Mouse (Mus musculus): ENCODE data around the gene Slc35a5. TPM values are rescaled to one million over a fixed set of nuclear protein-coding genes. Genes with fewer than 3 reads are reported as not detected.

The Slc35a5 gene
- polyA plus RNA-seq, 1 experiment from 2014 or later: 14.6 TPM

DNA sequence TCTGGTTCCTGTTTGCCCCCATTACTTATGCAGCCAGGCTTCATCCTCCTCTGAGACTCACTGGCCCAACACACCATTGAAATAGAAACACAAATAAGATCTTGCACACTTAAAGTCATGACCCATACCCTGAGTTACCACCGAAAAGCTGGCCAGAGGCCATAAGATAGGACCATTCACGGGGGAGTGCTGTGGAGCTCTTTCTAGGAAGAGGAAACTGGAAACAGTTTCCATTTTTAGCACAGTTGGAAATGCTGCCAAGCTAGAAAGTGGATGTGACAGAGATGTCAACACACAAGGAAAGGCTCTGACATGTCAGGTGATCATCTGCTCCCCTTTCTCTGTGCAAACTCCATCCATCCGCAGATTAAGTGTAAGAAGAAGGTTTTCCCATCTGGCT lies 57.6 kb downstream of the Slc35a5 start:
- Histone ChIP-seq H3K27me3 (ENCODE audit: insufficient read depth, poor library complexity, severe bottlenecking) (no peaks in the 10 kb centered on the region), H3K4me3 (no peak overlapping the region), H3K27ac (no peak overlapping the region), H3K4me1 (replicated peaks) (no peaks in the 10 kb centered on the region), H3K36me3 (no peaks in the 10 kb centered on the region), H3K9me3 (no peaks in the 10 kb centered on the region)
- WGBS: 85% methylated on average over 3 of the region's 3 CpGs
- DNase-seq (ENCODE audit: low spot score): no peak

DNA sequence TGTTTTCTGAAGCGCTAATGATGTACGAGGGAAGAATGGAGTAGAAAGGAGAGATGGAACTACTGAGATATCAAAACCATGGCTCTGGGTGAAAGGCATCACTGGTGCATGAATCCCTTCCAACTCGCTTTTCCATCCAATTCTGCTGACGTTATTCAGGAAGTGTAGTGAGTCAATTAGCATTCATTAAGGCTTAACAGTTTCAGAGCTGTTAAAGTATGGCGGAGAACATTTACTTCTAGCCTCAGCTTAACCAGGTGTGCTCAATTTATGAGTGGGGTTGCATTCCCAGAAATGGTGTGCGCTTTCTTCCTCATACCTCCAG lies 59.7 kb downstream of the Slc35a5 start:
- Histone ChIP-seq H3K27me3 (ENCODE audit: insufficient read depth, poor library complexity, severe bottlenecking) (no peaks in the 10 kb centered on the region), H3K36me3 (no peaks in the 10 kb centered on the region), H3K4me3 (no peak overlapping the region), H3K9me3 (no peaks in the 10 kb centered on the region), H3K4me1 (replicated peaks) (peaks cover 6% of the 10 kb centered on the region), H3K27ac (no peak overlapping the region)
- 77% methylated on average over 6 of the region's 6 CpGs for WGBS
- no peak for DNase-seq (ENCODE audit: low spot score)

DNA sequence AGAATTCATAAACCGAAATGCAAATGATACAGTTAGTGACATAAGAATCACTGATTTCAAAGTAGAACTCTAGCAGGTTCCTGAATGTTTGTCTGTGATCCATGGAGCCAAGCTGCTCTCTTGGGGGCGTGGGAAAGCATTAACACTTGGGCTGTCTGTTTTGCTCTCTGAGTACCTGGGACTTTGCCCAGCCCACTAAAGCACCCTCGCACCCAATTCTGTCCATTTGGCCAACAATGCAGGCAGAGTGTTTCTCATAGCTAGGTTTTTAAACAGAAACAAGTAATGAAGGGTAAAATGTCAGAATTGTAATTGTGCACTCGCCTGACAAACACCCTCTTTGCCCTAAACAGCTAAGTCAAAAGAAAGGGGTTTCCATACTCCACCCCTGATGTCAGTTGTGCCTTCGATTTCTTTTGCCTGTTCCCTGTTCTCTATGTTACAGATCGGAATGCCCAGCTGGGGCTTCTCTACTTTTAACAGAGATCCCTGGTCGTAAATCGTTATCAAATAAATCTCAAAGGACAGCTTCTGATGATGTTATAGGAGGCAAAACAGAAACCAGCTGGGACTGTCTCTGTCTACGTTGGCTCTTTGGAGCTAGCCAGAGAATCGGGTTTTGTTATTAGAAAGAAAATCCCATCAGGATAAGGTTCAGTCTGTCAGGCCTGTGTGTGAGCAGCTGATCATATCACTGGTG lies 60.2 kb downstream of the Slc35a5 start:
- no peaks in the 10 kb centered on the region for H3K9me3 ChIP-seq
- WGBS: 75% methylated on average over 10 of the region's 10 CpGs
- no peak for DNase-seq (ENCODE audit: low spot score)

GRCm38 (mm10) chr16:45097467-45097866 lies 61.0 kb downstream of the Slc35a5 start:
- WGBS: 96% methylated on average over 2 of the region's 2 CpGs
- Histone ChIP-seq H3K9me3 (no peaks in the 10 kb centered on the region), H3K27ac (no peak overlapping the region), H3K4me3 (no peak overlapping the region), H3K4me1 (replicated peaks) (peaks cover 13% of the 10 kb centered on the region), H3K36me3 (no peaks in the 10 kb centered on the region), H3K27me3 (ENCODE audit: insufficient read depth, poor library complexity, severe bottlenecking) (no peaks in the 10 kb centered on the region)
- no peak for DNase-seq (ENCODE audit: low spot score)

More for the DNA sequence above, 60.2 kb downstream of the Slc35a5 start:
- Histone ChIP-seq H3K36me3 (no peaks in the 10 kb centered on the region), H3K4me1 (replicated peaks) (peaks cover 9% of the 10 kb centered on the region), H3K4me3 (no peak overlapping the region), H3K27ac (no peak overlapping the region), H3K27me3 (ENCODE audit: insufficient read depth, poor library complexity, severe bottlenecking) (no peaks in the 10 kb centered on the region)

DNA sequence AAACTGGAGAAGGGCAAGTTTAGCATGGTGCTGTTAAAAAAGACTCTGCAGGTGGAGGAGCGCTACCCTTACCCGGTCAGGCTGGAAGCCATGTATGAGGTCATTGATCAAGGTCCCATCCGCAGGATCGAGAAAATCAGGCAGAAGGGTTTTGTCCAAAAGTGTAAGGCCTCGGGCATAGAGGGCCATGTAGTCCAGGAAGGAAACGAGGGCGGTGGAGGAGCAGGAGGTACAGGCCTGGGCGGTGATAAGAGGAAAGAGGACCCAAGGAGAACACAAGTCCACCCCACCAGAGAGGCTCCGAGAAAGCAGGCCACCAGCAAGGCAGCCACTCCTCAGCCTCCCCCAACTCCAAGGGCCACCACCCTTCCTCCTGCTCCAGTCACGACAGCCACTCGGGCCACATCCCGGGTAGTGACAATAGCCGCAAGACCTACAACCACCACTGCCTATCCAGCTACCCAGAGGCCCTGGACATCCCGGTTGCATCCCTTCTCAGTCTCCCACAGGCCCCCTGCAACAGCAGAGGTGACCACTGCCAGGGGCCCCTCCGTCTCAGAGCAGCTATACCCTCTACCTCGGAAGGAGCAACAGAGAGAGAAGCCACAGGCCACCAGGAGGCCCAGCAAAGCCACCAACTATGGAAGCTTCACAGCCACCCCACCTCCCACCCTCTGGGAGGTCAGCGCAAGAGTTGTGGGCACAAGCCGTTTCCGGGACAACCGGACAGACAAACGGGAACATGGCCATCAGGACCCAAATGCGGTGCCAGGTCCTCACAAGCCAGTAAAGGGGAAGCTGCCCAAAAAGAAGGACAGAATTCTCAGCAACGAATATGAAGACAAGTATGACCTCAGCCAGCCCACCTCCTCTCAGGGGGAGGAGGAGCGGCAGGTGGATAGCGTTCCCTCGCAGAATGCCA lies 62.7 kb downstream of the Slc35a5 start:
- DNase-seq (ENCODE audit: low spot score): no peak
- Histone ChIP-seq H3K9me3 (no peaks in the 10 kb centered on the region), H3K4me3 (no peak overlapping the region), H3K4me1 (replicated peaks) (peaks cover 13% of the 10 kb centered on the region), H3K27ac (no peak overlapping the region), H3K36me3 (no peaks in the 10 kb centered on the region), H3K27me3 (ENCODE audit: insufficient read depth, poor library complexity, severe bottlenecking) (no peaks in the 10 kb centered on the region)
- WGBS: 87% methylated on average over 26 of the region's 26 CpGs

DNA sequence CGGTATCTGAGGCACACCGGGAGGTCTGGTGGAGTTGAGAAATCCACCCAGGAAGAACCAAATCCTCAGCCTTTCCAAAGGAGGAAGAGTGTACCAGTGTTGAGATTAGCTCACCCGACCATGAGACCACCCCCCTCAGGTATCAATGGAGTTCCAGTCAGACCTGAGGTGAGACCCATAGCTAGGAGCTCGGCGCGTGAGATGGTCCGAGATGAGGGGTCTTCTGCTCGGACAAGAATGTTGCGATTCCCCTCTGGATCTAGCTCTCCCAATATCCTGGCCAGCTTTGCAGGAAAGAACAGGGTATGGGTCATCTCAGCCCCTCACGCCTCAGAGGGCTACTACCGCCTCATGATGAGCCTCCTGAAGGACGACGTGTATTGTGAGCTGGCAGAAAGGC lies 63.5 kb downstream of the Slc35a5 start:
- H3K27ac ChIP-seq: no peak overlapping the region
- H3K27me3 ChIP-seq (ENCODE audit: insufficient read depth, poor library complexity, severe bottlenecking): no peaks in the 10 kb centered on the region
- no peaks in the 10 kb centered on the region for H3K36me3 ChIP-seq
- WGBS: 91% methylated on average over 13 of the region's 13 CpGs
- H3K4me3 ChIP-seq: no peak overlapping the region
- DNase-seq (ENCODE audit: low spot score): no peak
- H3K9me3 ChIP-seq: no peaks in the 10 kb centered on the region
- H3K4me1 ChIP-seq (replicated peaks): peaks cover 13% of the 10 kb centered on the region

DNA sequence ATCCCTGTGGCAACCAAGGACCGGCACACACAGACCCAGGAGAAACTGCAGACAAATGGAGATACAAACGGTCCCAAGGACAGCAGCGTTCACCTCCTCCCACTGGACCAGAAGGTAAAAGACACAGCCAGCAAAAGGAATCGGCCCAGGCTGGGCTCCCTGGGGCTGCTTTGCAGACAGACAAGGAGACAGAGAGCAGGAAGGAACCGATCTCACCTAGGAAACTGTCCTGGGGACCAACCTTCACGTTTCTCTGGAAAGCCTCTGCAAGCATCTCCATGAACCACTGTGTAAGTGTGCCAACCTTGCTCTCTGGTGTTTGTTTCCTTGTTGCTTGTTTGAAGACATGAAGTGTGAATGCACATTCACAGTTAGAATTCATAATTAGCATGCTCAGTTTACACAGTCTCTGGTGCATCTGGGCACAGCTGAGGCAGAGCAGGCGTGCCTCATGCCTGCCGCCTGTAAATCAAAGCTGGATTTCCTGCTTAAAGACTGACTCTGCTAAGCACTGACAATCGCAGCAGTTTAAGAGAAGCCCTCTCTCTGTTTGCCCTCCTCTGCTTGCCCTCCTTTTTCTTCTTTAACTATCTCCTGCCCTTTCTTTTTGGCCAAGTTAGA lies 64.3 kb downstream of the Slc35a5 start:
- peak; percentile 27 for DNase-seq (ENCODE audit: low spot score)
- Histone ChIP-seq H3K4me3 (peak overlapping the region; percentile 43), H3K36me3 (no peaks in the 10 kb centered on the region), H3K4me1 (replicated peaks) (peaks cover 13% of the 10 kb centered on the region), H3K27ac (peak overlapping the region; percentile 78), H3K27me3 (ENCODE audit: insufficient read depth, poor library complexity, severe bottlenecking) (no peaks in the 10 kb centered on the region), H3K9me3 (no peaks in the 10 kb centered on the region)
- WGBS: 18% methylated on average over 9 of the region's 9 CpGs

DNA sequence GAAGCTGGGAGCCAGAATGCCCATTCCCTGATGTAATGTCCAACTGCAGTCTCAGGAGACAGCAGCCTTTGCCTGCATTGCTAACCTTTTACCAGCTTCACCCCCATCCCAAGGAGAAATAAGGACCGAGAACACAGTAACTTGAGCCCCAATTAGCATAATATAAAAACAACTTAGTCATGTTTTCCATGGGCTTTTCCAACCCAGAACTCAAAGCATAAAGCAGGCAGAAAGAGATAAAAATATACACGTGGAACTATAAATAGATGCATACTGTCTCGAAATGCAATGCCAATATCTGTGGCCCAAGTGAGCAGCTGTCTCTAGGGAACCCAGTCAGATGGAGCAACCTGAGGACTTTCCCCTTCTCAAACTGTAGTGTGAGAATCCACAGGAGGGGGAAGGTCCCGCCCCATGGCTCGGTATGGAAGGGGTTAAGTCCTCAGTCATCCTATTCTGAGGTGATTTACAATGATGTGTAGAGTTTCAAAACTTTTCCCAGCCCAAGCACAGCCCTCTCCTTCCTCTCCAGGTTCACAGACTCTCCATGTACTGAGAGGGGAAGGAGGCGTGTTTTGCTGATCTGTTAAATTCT lies 65.3 kb downstream of the Slc35a5 start, which contains the start of gene Ccdc80:
Ccdc80 (plus strand) TSS at position 266 of the 595 bp plus-strand sequence.
- Histone ChIP-seq H3K9me3 (no peaks in the 10 kb centered on the region), H3K36me3 (no peaks in the 10 kb centered on the region), H3K4me3 (peak within 1 kb of the TSS; percentile 43), H3K27ac (peak within 1 kb of the TSS; percentile 78), H3K4me1 (replicated peaks) (peaks cover 13% of the 10 kb centered on the region), H3K27me3 (ENCODE audit: insufficient read depth, poor library complexity, severe bottlenecking) (no peaks in the 10 kb centered on the region)
- DNase-seq (ENCODE audit: low spot score): peak; percentile 23
- 51% methylated on average over 6 of the region's 6 CpGs for WGBS

DNA sequence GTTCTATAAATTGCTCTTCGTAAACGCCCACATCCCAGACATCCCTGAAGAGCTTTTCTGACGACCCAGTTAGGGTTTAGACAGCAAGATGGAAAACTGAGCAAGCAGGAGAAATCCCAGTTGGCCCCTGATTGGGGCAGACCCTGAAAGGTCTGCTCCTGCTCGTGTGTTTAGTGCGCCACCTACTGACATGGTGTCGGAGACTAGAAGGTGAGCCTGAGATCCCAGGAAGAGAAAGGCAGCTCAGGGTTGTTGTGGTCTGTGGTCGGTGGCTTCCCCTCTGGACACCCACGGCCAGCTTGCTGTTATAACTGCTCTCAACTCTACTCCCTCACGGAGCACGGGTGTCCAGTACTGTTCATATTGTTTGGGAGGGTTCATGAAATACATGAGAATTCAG lies 68.5 kb downstream of the Slc35a5 start:
- DNase-seq (ENCODE audit: low spot score): peak; percentile 77
- Histone ChIP-seq H3K27ac (no peak overlapping the region), H3K27me3 (ENCODE audit: insufficient read depth, poor library complexity, severe bottlenecking) (no peaks in the 10 kb centered on the region), H3K9me3 (no peaks in the 10 kb centered on the region), H3K4me1 (replicated peaks) (peaks cover 13% of the 10 kb centered on the region), H3K4me3 (no peak overlapping the region), H3K36me3 (no peaks in the 10 kb centered on the region)
- WGBS: 14% methylated on average over 10 of the region's 10 CpGs

Other genes with a start within 250 kb of the Slc35a5 start
- gene Cd200r3, start 215.0 kb downstream of the Slc35a5 start, polyA plus RNA-seq (2016; fragmentation: Nextera tagmentation; extraction: Ambion mirVana): not detected in 2 replicates
- gene Ccdc80, start 65.3 kb downstream of the Slc35a5 start, polyA plus RNA-seq (2016; fragmentation: Nextera tagmentation; extraction: Ambion mirVana): 25.0 and 26.8 TPM in 2 replicates
- gene Atg3, start 79 bp upstream of the Slc35a5 start, polyA plus RNA-seq (2016; fragmentation: Nextera tagmentation; extraction: Ambion mirVana): 36.5 and 36.9 TPM in 2 replicates
- 0.24 and 0.30 TPM in 2 replicates for gene Btla, start 65.6 kb upstream of the Slc35a5 start, polyA plus RNA-seq (2016; fragmentation: Nextera tagmentation; extraction: Ambion mirVana)

Data from hindbrain, embryonic 10.5 days (tissue).